Mouse (Mus musculus): ENCODE results near the gene Slamf9. TPM values are rescaled to one million over a fixed set of nuclear protein-coding genes. Genes with fewer than 3 reads are reported as not detected.

Gene Slamf9
- total and polyA plus RNA-seq, 3 experiments, result 0.38 TPM; not detected in 2

- Histone ChIP-seq H3K9ac (ENCODE audit: control insufficient read depth, low read depth, low read length, poor library complexity, severe bottlenecking) (no peak overlapping the region), H3K4me1 (ENCODE audit: control insufficient read depth in 1 of 2, insufficient read depth in 2 of 2, low read length in 2 of 2) (no peaks in the 10 kb centered on the region), H3K27ac (ENCODE audit: control insufficient read depth, low read depth, low read length) (no peak overlapping the region), H3K79me2 (ENCODE audit: control insufficient read depth, insufficient read depth, low read length, poor library complexity) (no peaks in the 10 kb centered on the region), H3K27me3 (ENCODE audit: control insufficient read depth in 1 of 2, insufficient read depth in 2 of 2, low read length in 2 of 2) (peaks cover 2 to 3% of the 10 kb centered on the region in 2 experiments; a peak in 2 of 4 replicates), H3K36me3 (ENCODE audit: control insufficient read depth in 1 of 2, insufficient read depth in 2 of 2, low read length in 2 of 2) (no peaks in the 10 kb centered on the region), H3K4me3 (ENCODE audit: control insufficient read depth in 1 of 2, insufficient read depth in 1 of 2, low read depth in 2 of 2, low read length in 2 of 2) (no peak overlapping the region), H3K9me3 (replicated peaks; ENCODE audit: insufficient read depth, low read length) (no peaks in the 10 kb centered on the region)
- DNase-seq (ENCODE audit: low read depth, low spot score), result no peak
- TF ChIP-seq MEF2A (IDR thresholded peaks at IDR 0.05; ENCODE audit: extremely low read depth, insufficient replicate concordance, low read depth, low read length, poor library complexity, severe bottlenecking) (no peak), JUND (IDR thresholded peaks at IDR 0.05; ENCODE audit: low read depth, low read length) (no peak), MXI1 (IDR thresholded peaks at IDR 0.05; ENCODE audit: low read depth, low read length) (no peak), POLR2A (IDR thresholded peaks at IDR 0.05; ENCODE audit: control insufficient read depth in 1 of 2, insufficient read depth in 1 of 2, low read depth in 1 of 2, low read length in 2 of 2, poor library complexity in 1 of 2) (no peak), CTCF (IDR thresholded peaks at IDR 0.05 in 2 of 3, conservative IDR thresholded peaks at IDR 0.05 in 1 of 3; ENCODE audit: control insufficient read depth in 1 of 3, insufficient read depth in 1 of 3, low read depth in 2 of 3, low read length in 3 of 3, poor library complexity in 1 of 3, severe bottlenecking in 1 of 3) (no peak), CHD2 (IDR thresholded peaks at IDR 0.05; ENCODE audit: low read length) (no peak), NELFE (IDR thresholded peaks at IDR 0.05; ENCODE audit: low read depth, low read length) (no peak), ZC3H11A (IDR thresholded peaks at IDR 0.05; ENCODE audit: low read depth, low read length) (no peak), TAL1 (IDR thresholded peaks at IDR 0.05; ENCODE audit: low read length) (no peak), GABPA (IDR thresholded peaks at IDR 0.05; ENCODE audit: low read depth, low read length) (no peak), SMC3 (IDR thresholded peaks at IDR 0.05; ENCODE audit: low read depth, low read length) (no peak), MAX (IDR thresholded peaks at IDR 0.05; ENCODE audit: low read length) (no peak), ETS1 (IDR thresholded peaks at IDR 0.05; ENCODE audit: low read depth, low read length) (no peak)
Observed at GRCm38 (mm10) chr1:172462534-172462933, 12.6 kb upstream of the Slamf9 start.

GRCm38 (mm10) chr1:172463387-172464333 lies 11.5 kb upstream of the Slamf9 start:
- Histone ChIP-seq H3K4me1 (ENCODE audit: control insufficient read depth in 1 of 2, insufficient read depth in 2 of 2, low read length in 2 of 2) (no peaks in the 10 kb centered on the region), H3K36me3 (ENCODE audit: control insufficient read depth in 1 of 2, insufficient read depth in 2 of 2, low read length in 2 of 2) (no peaks in the 10 kb centered on the region), H3K9ac (ENCODE audit: control insufficient read depth, low read depth, low read length, poor library complexity, severe bottlenecking) (no peak overlapping the region), H3K4me3 (ENCODE audit: control insufficient read depth in 1 of 2, insufficient read depth in 1 of 2, low read depth in 2 of 2, low read length in 2 of 2) (no peak overlapping the region), H3K27me3 (ENCODE audit: control insufficient read depth in 1 of 2, insufficient read depth in 2 of 2, low read length in 2 of 2) (peaks cover 2 to 5% of the 10 kb centered on the region in 2 experiments; a peak in 2 of 4 replicates), H3K79me2 (ENCODE audit: control insufficient read depth, insufficient read depth, low read length, poor library complexity) (no peaks in the 10 kb centered on the region), H3K27ac (ENCODE audit: control insufficient read depth, low read depth, low read length) (no peak overlapping the region), H3K9me3 (replicated peaks; ENCODE audit: insufficient read depth, low read length) (no peaks in the 10 kb centered on the region)
- TF ChIP-seq POLR2A (IDR thresholded peaks at IDR 0.05; ENCODE audit: control insufficient read depth in 1 of 2, insufficient read depth in 1 of 2, low read depth in 1 of 2, low read length in 2 of 2, poor library complexity in 1 of 2) (no peak), RCOR1 (IDR thresholded peaks at IDR 0.05; ENCODE audit: low read depth, low read length) (no peak), ZNF384 (IDR thresholded peaks at IDR 0.05; ENCODE audit: low read depth, low read length) (no peak), CHD1 (IDR thresholded peaks at IDR 0.05; ENCODE audit: low read depth, low read length) (no peak), POLR2AphosphoS2 (IDR thresholded peaks at IDR 0.05; ENCODE audit: low read length) (no peak), POLR2AphosphoS5 (IDR thresholded peaks at IDR 0.05; ENCODE audit: borderline replicate concordance, low read depth, low read length) (no peak), UBTF (IDR thresholded peaks at IDR 0.05; ENCODE audit: borderline replicate concordance, insufficient read depth, low read depth, low read length) (no peak), MAFK (IDR thresholded peaks at IDR 0.05; ENCODE audit: borderline replicate concordance, low read depth, low read length) (no peak), MXI1 (IDR thresholded peaks at IDR 0.05; ENCODE audit: low read depth, low read length) (no peak), JUND (IDR thresholded peaks at IDR 0.05; ENCODE audit: low read depth, low read length) (no peak), ZC3H11A (IDR thresholded peaks at IDR 0.05; ENCODE audit: low read depth, low read length) (no peak), NELFE (IDR thresholded peaks at IDR 0.05; ENCODE audit: low read depth, low read length) (no peak), ZMIZ1 (IDR thresholded peaks at IDR 0.05; ENCODE audit: low read depth, low read length) (no peak)
- no peak for DNase-seq (ENCODE audit: low read depth, low spot score)

Data from MEL (cell line).